Mouse (Mus musculus): ENCODE results near the gene Zfp963.
A peak's percentile ranks its signal among the peaks of the same experiment; 100 is the strongest.
"Not testable (repeated sequence)": the region's sequence is repeated elsewhere in the genome, so short reads cannot be mapped to it uniquely, and the experiment has no call there.

The Zfp963 gene

GRCm38 (mm10) chr8:69735495-69735894 lies 14.3 kb downstream of the Zfp963 start:
- DNase-seq: no peak

- DNase-seq: no peak
Observed at GRCm38 (mm10) chr8:69717232-69717580, 32.6 kb downstream of the Zfp963 start.

- peak; percentile 93 for DNase-seq
Observed at GRCm38 (mm10) chr8:69716403-69717231, 33.2 kb downstream of the Zfp963 start.

GRCm38 (mm10) chr8:69715366-69715765 lies 34.4 kb downstream of the Zfp963 start:
- DNase-seq: no peak

GRCm38 (mm10) chr8:69713516-69713915 lies 36.3 kb downstream of the Zfp963 start:
- DNase-seq: no peak

- DNase-seq: not testable (repeated sequence)
Observed at GRCm38 (mm10) chr8:69710624-69711023, 39.1 kb downstream of the Zfp963 start, which contains the start of gene Zfp869. Gene Zfp869, minus strand, starts transcription at chr8:69710724.

- no peak for DNase-seq
Observed at GRCm38 (mm10) chr8:69701810-69702209, 48.0 kb downstream of the Zfp963 start.

All from cerebellum, adult 8-10 months (tissue).